ENCODE assay signal across 29 mouse cellular contexts in the genomic region with DNA sequence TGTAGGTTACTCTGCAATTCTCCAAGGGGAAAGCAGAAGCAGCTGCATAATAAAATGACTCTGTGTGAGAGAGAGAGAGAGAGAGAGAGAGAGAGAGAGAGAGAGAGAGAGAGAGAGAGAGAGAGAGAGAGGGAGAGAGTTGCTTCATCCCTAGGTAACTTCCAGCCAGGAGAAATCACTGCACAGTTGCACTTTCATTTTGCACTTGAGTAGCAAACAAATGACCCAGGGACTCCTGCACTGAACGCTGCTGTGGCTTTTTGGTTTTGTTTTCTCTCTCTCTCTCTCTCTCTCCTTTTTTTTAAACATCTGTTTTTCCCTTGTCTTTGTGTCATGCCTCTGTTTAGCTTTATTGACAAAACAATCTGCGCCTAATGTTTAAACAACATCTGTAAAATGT.
DNase-seq lines count a peak whose midpoint lies in the region; ATAC-seq and TF ChIP-seq lines count a peak whose summit lies in the region.
"Had no signal": no experiment of that assay in that cellular context is flagged by ENCODE, and none has a peak within 500 bp of the region (broad histone marks: within the 10 kb centered on the region; RNA-seq: fewer than 3 reads in every experiment).

No protein-coding gene starts in this region.

- H3K9me3 ChIP-seq in heart, embryonic 13.5 days: no peaks in the 10 kb centered on the region
- H3K9me3 ChIP-seq in heart, embryonic 11.5 days (replicated peaks; ENCODE audit: control insufficient read depth, low read length): no peaks in the 10 kb centered on the region
- no peaks in the 10 kb centered on the region for H3K9me3 ChIP-seq in intestine, postnatal 0 days (ENCODE audit: control insufficient read depth)
- H3K9me3 ChIP-seq: embryonic facial prominence, embryonic 12.5 days; hindbrain, embryonic 12.5 days; liver, embryonic 13.5 days; midbrain, embryonic 10.5 days; midbrain, embryonic 15.5 days had no signal

- no peak for TF ChIP-seq CTCF in liver, adult 2 months (IDR thresholded peaks at IDR 0.05; ENCODE audit: low read depth, low read length)
- no peak for TF ChIP-seq CTCF in intestine, postnatal 0 days (IDR thresholded peaks at IDR 0.05; ENCODE audit: low read depth)

- 58% methylated on average over 2 of the region's 2 CpGs for WGBS in heart, embryonic 13.5 days
- 66% methylated on average over 2 of the region's 2 CpGs for WGBS in heart, embryonic 11.5 days (ENCODE audit: insufficient replicate concordance)
- 6% methylated on average over 2 of the region's 2 CpGs for WGBS in liver, adult 2 months
- WGBS in intestine, postnatal 0 days: 29% methylated on average over 2 of the region's 2 CpGs

- H3K4me3 ChIP-seq in heart, embryonic 13.5 days: no peak overlapping the region
- no peak overlapping the region for H3K4me3 ChIP-seq in heart, embryonic 11.5 days (ENCODE audit: low read depth, low read length)
- H3K4me3 ChIP-seq in liver, adult 2 months (ENCODE audit: insufficient read depth, low read depth, low read length): peak overlapping the region; percentile 64
- H3K4me3 ChIP-seq in intestine, postnatal 0 days (ENCODE audit: low read depth, low read length): no peak overlapping the region
- H3K4me3 ChIP-seq: embryonic facial prominence, embryonic 12.5 days; hindbrain, embryonic 12.5 days; liver, embryonic 13.5 days; midbrain, embryonic 10.5 days; midbrain, embryonic 15.5 days had no signal

- TF ChIP-seq POLR2A in liver, adult 2 months (IDR thresholded peaks at IDR 0.05; ENCODE audit: extremely low read depth, insufficient read depth, low read length): no peak

- H3K36me3 ChIP-seq in heart, embryonic 13.5 days: peaks cover 20% of the 10 kb centered on the region
- H3K36me3 ChIP-seq in heart, embryonic 11.5 days (ENCODE audit: control insufficient read depth, insufficient read depth, low read length): peaks cover 5% of the 10 kb centered on the region; the same call in 1 of the 2 replicates
- H3K36me3 ChIP-seq in liver, adult 2 months (ENCODE audit: control insufficient read depth, insufficient read depth, low read length): no peaks in the 10 kb centered on the region; the same call in 1 of the 2 replicates
- no peaks in the 10 kb centered on the region for H3K36me3 ChIP-seq in intestine, postnatal 0 days (ENCODE audit: control insufficient read depth, insufficient read depth)
- H3K36me3 ChIP-seq: liver, embryonic 13.5 days; midbrain, embryonic 15.5 days had no signal

- H3K79me2 ChIP-seq in liver, adult 2 months (ENCODE audit: control insufficient read depth, insufficient read depth, low read length): no peaks in the 10 kb centered on the region

- peak; percentile 82 for DNase-seq in liver, adult 2 months (ENCODE audit: extremely low read depth, low read depth, low spot score)
- no peak for DNase-seq in liver
- DNase-seq in ovary, postnatal 36 days (ENCODE audit: low spot score): no peak
- DNase-seq: adrenal gland, postnatal 10 days; cerebellum, adult 9-10 months; cerebellum, postnatal 36 days; embryo, embryonic 11 days; gastrocnemius, postnatal 36 days; heart, postnatal 14 days; kidney, adult 11 months; kidney, postnatal 14 days; liver, embryonic 13.5 days; lung, embryonic 14.5 days; right cerebral cortex, adult 18-20 months; right cerebral cortex, postnatal 4 days; thymus, adult 2 months; thymus, postnatal 36 days had no signal

- peaks cover 53% of the 10 kb centered on the region for H3K4me1 ChIP-seq in heart, embryonic 13.5 days
- H3K4me1 ChIP-seq in heart, embryonic 11.5 days (ENCODE audit: control insufficient read depth, insufficient read depth, low read length): peaks cover 14% of the 10 kb centered on the region
- peaks cover 6% of the 10 kb centered on the region for H3K4me1 ChIP-seq in liver, adult 2 months (ENCODE audit: control insufficient read depth, insufficient read depth, low read length)
- no peaks in the 10 kb centered on the region for H3K4me1 ChIP-seq in intestine, postnatal 0 days (replicated peaks; ENCODE audit: control insufficient read depth, insufficient read depth, low read length)
- H3K4me1 ChIP-seq: midbrain, embryonic 15.5 days had no signal

- H3K27me3 ChIP-seq in heart, embryonic 13.5 days (replicated peaks): no peaks in the 10 kb centered on the region
- no peaks in the 10 kb centered on the region for H3K27me3 ChIP-seq in heart, embryonic 11.5 days (ENCODE audit: control insufficient read depth, insufficient read depth, low read length)
- H3K27me3 ChIP-seq in liver, adult 2 months (ENCODE audit: control insufficient read depth, insufficient read depth, low read length): no peaks in the 10 kb centered on the region
- no peaks in the 10 kb centered on the region for H3K27me3 ChIP-seq in intestine, postnatal 0 days (replicated peaks; ENCODE audit: control insufficient read depth, insufficient read depth, low read length)
- H3K27me3 ChIP-seq: embryonic facial prominence, embryonic 12.5 days; hindbrain, embryonic 12.5 days; liver, embryonic 13.5 days; midbrain, embryonic 15.5 days had no signal

- H3K27ac ChIP-seq in heart, embryonic 13.5 days (replicated peaks): no peak overlapping the region
- no peak overlapping the region for H3K27ac ChIP-seq in heart, embryonic 11.5 days (ENCODE audit: low read depth, low read length)
- H3K27ac ChIP-seq in liver, adult 2 months (replicated peaks; ENCODE audit: insufficient read depth, low read depth, low read length): no peak overlapping the region
- no peak overlapping the region for H3K27ac ChIP-seq in intestine, postnatal 0 days (ENCODE audit: low read depth, low read length)
- H3K27ac ChIP-seq: embryonic facial prominence, embryonic 12.5 days; hindbrain, embryonic 12.5 days; hindbrain, postnatal 0 days; liver, embryonic 13.5 days; midbrain, embryonic 10.5 days; midbrain, embryonic 15.5 days; stomach, postnatal 0 days had no signal

- no peak overlapping the region for H3K9ac ChIP-seq in heart, embryonic 13.5 days
- no peak overlapping the region for H3K9ac ChIP-seq in heart, embryonic 11.5 days (ENCODE audit: low read depth, low read length)
- no peak overlapping the region for H3K9ac ChIP-seq in liver, adult 2 months (ENCODE audit: low read depth, low read length)
- H3K9ac ChIP-seq in intestine, postnatal 0 days (ENCODE audit: low read depth, low read length): no peak overlapping the region
- H3K9ac ChIP-seq: embryonic facial prominence, embryonic 12.5 days; hindbrain, embryonic 12.5 days; liver, embryonic 13.5 days; lung, embryonic 14.5 days; midbrain, embryonic 15.5 days had no signal

- no peak for ATAC-seq in heart, embryonic 13.5 days (ENCODE audit: extremely low read depth, insufficient number of reproducible peaks, low FRiP score, low TSS enrichment)
- ATAC-seq in heart, embryonic 11.5 days (replicated peaks; ENCODE audit: insufficient number of reproducible peaks, low FRiP score, low TSS enrichment): no peak
- ATAC-seq in intestine, postnatal 0 days: no peak
- ATAC-seq in activated CD4-positive, CD25-positive, alpha-beta regulatory T cell, adult 4 months: no peak
- ATAC-seq: CD4-positive, CD25-positive, alpha-beta regulatory T cell, adult 4 months; forebrain, embryonic 14.5 days; hindbrain, postnatal 0 days; midbrain, embryonic 15.5 days had no signal

- H3K4me2 ChIP-seq in heart, embryonic 13.5 days: peak overlapping the region; percentile 4
- H3K4me2 ChIP-seq in heart, embryonic 11.5 days: no peak overlapping the region
- H3K4me2 ChIP-seq in intestine, postnatal 0 days (replicated peaks; ENCODE audit: low read depth): 0 out of 2 replicates have a peak overlapping the region, but pooled peaks have one; percentile 17
- H3K4me2 ChIP-seq: embryonic facial prominence, embryonic 12.5 days; hindbrain, embryonic 12.5 days; liver, embryonic 13.5 days; lung, embryonic 14.5 days; midbrain, embryonic 15.5 days had no signal
